Mouse (Mus musculus) cerebellum, postnatal 25 days (tissue): ENCODE data around the gene Sfxn5.

ENCODE experiments used
- DNase-seq, 2 experiments: peaks; one replicate each; pipeline ENCODE4 v3.0.0; 2021; ENCODE audit warnings: mixed read lengths in 2 of 2

Gene Sfxn5

GRCm38 (mm10) chr6:85332351-85332999 lies 747 bp downstream of the Sfxn5 start:
- peak in 1 of 2 experiments; percentile 65 for DNase-seq

- DNase-seq = peak in 1 of 2 experiments; percentile 11
Measured at GRCm38 (mm10) chr6:85331736-85332135, 1.5 kb downstream of the Sfxn5 start.

GRCm38 (mm10) chr6:85331221-85331735 lies 1.9 kb downstream of the Sfxn5 start:
- peak; percentile 72 to 80 for DNase-seq

- no peak for DNase-seq
Measured at GRCm38 (mm10) chr6:85329666-85330185, 3.5 kb downstream of the Sfxn5 start.

- no peak for DNase-seq
Measured at GRCm38 (mm10) chr6:85326564-85326963, 6.7 kb downstream of the Sfxn5 start.

GRCm38 (mm10) chr6:85325109-85325508 lies 8.1 kb downstream of the Sfxn5 start:
- DNase-seq = no peak

GRCm38 (mm10) chr6:85320445-85320866 lies 12.8 kb downstream of the Sfxn5 start:
- DNase-seq = peak in 1 of 2 experiments; percentile 27

- DNase-seq = no peak
Measured at GRCm38 (mm10) chr6:85316211-85316610, 17.0 kb downstream of the Sfxn5 start.

- DNase-seq = no peak
Measured at GRCm38 (mm10) chr6:85314064-85314798, 19.0 kb downstream of the Sfxn5 start.

- DNase-seq = peak; percentile 45 to 55
Measured at GRCm38 (mm10) chr6:85307894-85308293, 25.3 kb downstream of the Sfxn5 start.

GRCm38 (mm10) chr6:85306375-85306774 lies 26.8 kb downstream of the Sfxn5 start:
- no peak for DNase-seq

- DNase-seq = no peak
Measured at GRCm38 (mm10) chr6:85305826-85306225, 27.4 kb downstream of the Sfxn5 start.

GRCm38 (mm10) chr6:85304966-85305365 lies 28.3 kb downstream of the Sfxn5 start:
- no peak for DNase-seq

GRCm38 (mm10) chr6:85302326-85303055 lies 30.7 kb downstream of the Sfxn5 start:
- peak; percentile 69 to 77 for DNase-seq

- peak; percentile 58 to 68 for DNase-seq
Measured at GRCm38 (mm10) chr6:85295384-85296167, 37.6 kb downstream of the Sfxn5 start.

- DNase-seq = no peak
Measured at GRCm38 (mm10) chr6:85294004-85294379, 39.2 kb downstream of the Sfxn5 start.

GRCm38 (mm10) chr6:85293255-85294003 lies 39.8 kb downstream of the Sfxn5 start:
- peak; percentile 24 to 34 for DNase-seq

GRCm38 (mm10) chr6:85290869-85291824 lies 42.1 kb downstream of the Sfxn5 start:
- DNase-seq = no peak

- no peak for DNase-seq
Measured at GRCm38 (mm10) chr6:85288193-85288857, 44.9 kb downstream of the Sfxn5 start.
